Mouse (Mus musculus) midbrain, embryonic 16.5 days (tissue): ENCODE results near the gene Gm17416. TPM values are rescaled to one million over a fixed set of nuclear protein-coding genes. Genes with fewer than 3 reads are reported as not detected.

Experiments used
- ATAC-seq: fragments of 200-750 bp; cut with Nextera tagmentation; 2 replicates; pipeline ENCODE4 v1.8.0; 2017; ENCODE audit warnings: moderate TSS enrichment
- H3K27ac ChIP-seq: fragments of 300-500 bp; sonication (generic); 2 replicates; pipeline ENCODE4 v1.5.1; 2014; ENCODE audit warnings: mild to moderate bottlenecking, low read length, mixed read lengths
- H3K27me3 ChIP-seq: fragments of 300-500 bp; sonication (generic); 2 replicates; pipeline ENCODE4 v1.6.1; 2014; ENCODE audit warnings: low read depth, low read length, mixed read lengths; ENCODE audit not compliant: control insufficient read depth, insufficient read depth
- H3K36me3 ChIP-seq: fragments of 300-500 bp; sonication (generic); 2 replicates; pipeline ENCODE4 v1.6.1; 2014; ENCODE audit warnings: mild to moderate bottlenecking, low read length, moderate library complexity, mixed read lengths; ENCODE audit not compliant: control insufficient read depth, insufficient read depth
- H3K4me1 ChIP-seq: fragments of 300-500 bp; sonication (generic); 2 replicates; pipeline ENCODE4 v1.6.1; 2014; ENCODE audit warnings: mild to moderate bottlenecking, low read length, mixed read lengths; ENCODE audit not compliant: control insufficient read depth, insufficient read depth
- H3K4me2 ChIP-seq: fragments of 300-500 bp; sonication (generic); 2 replicates; pipeline ENCODE4 v1.6.1; 2014; ENCODE audit warnings: mild to moderate bottlenecking, low read length, mixed read lengths
- H3K4me3 ChIP-seq: fragments of 300-500 bp; sonication (generic); 2 replicates; pipeline ENCODE4 v1.5.1; 2014; ENCODE audit warnings: low read depth, mild to moderate bottlenecking, low read length, moderate library complexity, mixed read lengths
- H3K9ac ChIP-seq: fragments of 300-500 bp; sonication (generic); 2 replicates; pipeline ENCODE4 v1.6.1; 2014; ENCODE audit warnings: low read depth, low read length, mixed read lengths
- H3K9me3 ChIP-seq: fragments of 300-500 bp; sonication (generic); replicated peaks from 2 replicates; pipeline ENCODE4 v1.6.1; 2014; ENCODE audit warnings: mild to moderate bottlenecking, low read length, mixed read lengths; ENCODE audit not compliant: control insufficient read depth, poor library complexity, severe bottlenecking
- WGBS: fragments of 180-500 bp; shearing (Covaris S2); extraction: QIAGEN DNeasy Blood & Tissue Kit; methylation state at CpG from one replicate; pipeline ENCODE4 v1.1.7; 2014; 5-methylcytosine and 5-hydroxymethylcytosine counted together
- polyA plus RNA-seq: library from polyadenylated mRNA; unstranded; fragments of >200 nt; fragmentation: Nextera tagmentation; extraction: Ambion mirVana; gene quantifications from 2 replicates; pipeline ENCODE4 v1.2.1, GENCODE M21; 2015

Gm17416 gene
- polyA plus RNA-seq, 1 experiment from 2014 or later = not detected

- no peak overlapping the region for H3K4me2 ChIP-seq
- no peaks in the 10 kb centered on the region for H3K4me1 ChIP-seq
- H3K9ac ChIP-seq = no peak overlapping the region
- no peak overlapping the region for H3K27ac ChIP-seq
- no peaks in the 10 kb centered on the region for H3K27me3 ChIP-seq
- WGBS = 88% methylated on average over 4 of the region's 4 CpGs
- no peaks in the 10 kb centered on the region for H3K36me3 ChIP-seq
- ATAC-seq = no peak
- no peaks in the 10 kb centered on the region for H3K9me3 ChIP-seq
- H3K4me3 ChIP-seq = no peak overlapping the region
Observed at GRCm38 (mm10) chr2:152569881-152570280, 743 bp downstream of the Gm17416 start.

GRCm38 (mm10) chr2:152570313-152570712, 1.2 kb downstream of the Gm17416 start:
- Histone ChIP-seq H3K4me2 (no peak overlapping the region), H3K9me3 (no peaks in the 10 kb centered on the region), H3K27me3 (no peaks in the 10 kb centered on the region), H3K36me3 (no peaks in the 10 kb centered on the region), H3K9ac (no peak overlapping the region), H3K27ac (no peak overlapping the region), H3K4me3 (no peak overlapping the region), H3K4me1 (no peaks in the 10 kb centered on the region)
- ATAC-seq = no peak
- 85% methylated on average over 6 of the region's 6 CpGs for WGBS

- WGBS = 62% methylated on average over 11 of the region's 11 CpGs
- no peaks in the 10 kb centered on the region for H3K36me3 ChIP-seq
- no peak for ATAC-seq
- no peaks in the 10 kb centered on the region for H3K4me1 ChIP-seq
- no peaks in the 10 kb centered on the region for H3K9me3 ChIP-seq
- no peak within 1 kb of the TSS for H3K27ac ChIP-seq
- no peak within 1 kb of the TSS for H3K9ac ChIP-seq
- H3K4me3 ChIP-seq = no peak within 1 kb of the TSS
- H3K27me3 ChIP-seq = no peaks in the 10 kb centered on the region
- H3K4me2 ChIP-seq = no peak within 1 kb of the TSS
Observed at GRCm38 (mm10) chr2:152572114-152572794, 3.1 kb downstream of the Gm17416 start, which contains the start of gene Defb21. Gene Defb21 (plus strand): TSS chr2:152572744.

GRCm38 (mm10) chr2:152573484-152573883, 4.3 kb downstream of the Gm17416 start:
- no peaks in the 10 kb centered on the region for H3K9me3 ChIP-seq
- H3K4me1 ChIP-seq = no peaks in the 10 kb centered on the region
- no peak overlapping the region for H3K27ac ChIP-seq
- no peaks in the 10 kb centered on the region for H3K36me3 ChIP-seq
- no peaks in the 10 kb centered on the region for H3K27me3 ChIP-seq
- no peak overlapping the region for H3K4me3 ChIP-seq
- ATAC-seq = no peak
- WGBS = 89% methylated on average over 8 of the region's 8 CpGs
- no peak overlapping the region for H3K9ac ChIP-seq
- H3K4me2 ChIP-seq = no peak overlapping the region

- 71% methylated on average over 7 of the region's 7 CpGs for WGBS
- no peak within 1 kb of the TSS for H3K4me2 ChIP-seq
- no peak within 1 kb of the TSS for H3K4me3 ChIP-seq
- no peak within 1 kb of the TSS for H3K27ac ChIP-seq
- ATAC-seq = no peak
- no peaks in the 10 kb centered on the region for H3K36me3 ChIP-seq
- H3K9me3 ChIP-seq = no peaks in the 10 kb centered on the region
- no peaks in the 10 kb centered on the region for H3K27me3 ChIP-seq
- no peaks in the 10 kb centered on the region for H3K4me1 ChIP-seq
- no peak within 1 kb of the TSS for H3K9ac ChIP-seq
Observed at GRCm38 (mm10) chr2:152580107-152580506, 11.0 kb downstream of the Gm17416 start, which contains the start of gene Defb19. Gene Defb19 (minus strand): TSS chr2:152580312.

GRCm38 (mm10) chr2:152580612-152581011, 11.5 kb downstream of the Gm17416 start:
- Histone ChIP-seq H3K4me3 (no peak overlapping the region), H3K4me2 (no peak overlapping the region), H3K4me1 (no peaks in the 10 kb centered on the region), H3K9ac (no peak overlapping the region), H3K9me3 (no peaks in the 10 kb centered on the region), H3K27ac (no peak overlapping the region), H3K27me3 (no peaks in the 10 kb centered on the region), H3K36me3 (no peaks in the 10 kb centered on the region)
- ATAC-seq = no peak
- 91% methylated on average over 11 of the region's 11 CpGs for WGBS

GRCm38 (mm10) chr2:152586926-152587560, 17.9 kb downstream of the Gm17416 start:
- Histone ChIP-seq H3K27ac (no peak overlapping the region), H3K27me3 (no peaks in the 10 kb centered on the region), H3K36me3 (no peaks in the 10 kb centered on the region), H3K9me3 (no peaks in the 10 kb centered on the region), H3K4me1 (no peaks in the 10 kb centered on the region), H3K4me2 (no peak overlapping the region), H3K4me3 (no peak overlapping the region), H3K9ac (no peak overlapping the region)
- ATAC-seq = no peak
- 74% methylated on average over 4 of the region's 4 CpGs for WGBS

- 47% methylated on average over 2 of the region's 2 CpGs for WGBS
- ATAC-seq = no peak
Observed at GRCm38 (mm10) chr2:152588450-152588849, 19.3 kb downstream of the Gm17416 start.

GRCm38 (mm10) chr2:152589021-152589420, 19.9 kb downstream of the Gm17416 start:
- H3K4me2 ChIP-seq = no peak overlapping the region
- no peak for ATAC-seq
- no peak overlapping the region for H3K27ac ChIP-seq
- no peak overlapping the region for H3K4me3 ChIP-seq
- no peaks in the 10 kb centered on the region for H3K27me3 ChIP-seq
- no peaks in the 10 kb centered on the region for H3K4me1 ChIP-seq
- H3K9me3 ChIP-seq = no peaks in the 10 kb centered on the region
- no peak overlapping the region for H3K9ac ChIP-seq
- no peaks in the 10 kb centered on the region for H3K36me3 ChIP-seq
- whole genome bisulfite sequencing = 48% methylated on average over 6 of the region's 6 CpGs

More at GRCm38 (mm10) chr2:152588450-152588849, 19.3 kb downstream of the Gm17416 start:
- no peaks in the 10 kb centered on the region for H3K27me3 ChIP-seq
- no peak overlapping the region for H3K27ac ChIP-seq
- H3K4me3 ChIP-seq = no peak overlapping the region
- no peaks in the 10 kb centered on the region for H3K36me3 ChIP-seq
- no peak overlapping the region for H3K4me2 ChIP-seq
- H3K9me3 ChIP-seq = no peaks in the 10 kb centered on the region
- H3K4me1 ChIP-seq = no peaks in the 10 kb centered on the region
- H3K9ac ChIP-seq = no peak overlapping the region
